Mouse (Mus musculus): ENCODE data around the gene Gpr4. TPM values are rescaled to one million over a fixed set of nuclear protein-coding genes. Genes with fewer than 3 reads are reported as not detected.
A peak's percentile ranks its signal among the peaks of the same experiment; 100 is the strongest.

Gpr4 gene
- polyA plus RNA-seq, 1 experiment from 2014 or later, result 1.8 TPM

- Histone ChIP-seq H3K36me3 (ENCODE audit: control insufficient read depth, insufficient read depth, low read length) (0 out of 2 replicates have a peak, but pooled peaks cover 4% of the 10 kb centered on the region), H3K4me3 (ENCODE audit: low read depth, low read length) (peak within 1 kb of the TSS; percentile 39), H3K4me2 (ENCODE audit: low read length) (peak within 1 kb of the TSS; percentile 94), H3K27ac (ENCODE audit: low read depth, low read length) (peak within 1 kb of the TSS; percentile 100), H3K27me3 (replicated peaks; ENCODE audit: control insufficient read depth, insufficient read depth, low read length) (no peaks in the 10 kb centered on the region), H3K9ac (ENCODE audit: low read length) (peak within 1 kb of the TSS; percentile 80), H3K4me1 (ENCODE audit: control insufficient read depth, insufficient read depth, low read length) (peaks cover 13% of the 10 kb centered on the region), H3K9me3 (replicated peaks; ENCODE audit: control insufficient read depth, low read length) (no peaks in the 10 kb centered on the region)
- DNase-seq (ENCODE audit: low spot score), result peak; percentile 100
- WGBS, result under 1% methylated on average over 87 of the region's 91 CpGs
- ATAC-seq, result peak; percentile 94
Measured at GRCm38 (mm10) chr7:19227883-19228792, 15.8 kb downstream of the Gpr4 start, which contains the start of gene Opa3. Opa3 (plus strand) TSS chr7:19228334.

GRCm38 (mm10) chr7:19228793-19229148, 16.4 kb downstream of the Gpr4 start:
- 0 out of 2 replicates have a peak, but pooled peaks cover 4% of the 10 kb centered on the region for H3K36me3 ChIP-seq (ENCODE audit: control insufficient read depth, insufficient read depth, low read length)
- H3K27ac ChIP-seq (ENCODE audit: low read depth, low read length), result peak overlapping the region; percentile 70; the same call in 1 of the 2 replicates
- peak overlapping the region; percentile 75 for H3K9ac ChIP-seq (ENCODE audit: low read length)
- H3K27me3 ChIP-seq (replicated peaks; ENCODE audit: control insufficient read depth, insufficient read depth, low read length), result no peaks in the 10 kb centered on the region
- H3K9me3 ChIP-seq (replicated peaks; ENCODE audit: control insufficient read depth, low read length), result no peaks in the 10 kb centered on the region
- WGBS, result under 1% methylated on average over 14 of the region's 14 CpGs
- DNase-seq (ENCODE audit: low spot score) (no peak), ATAC-seq (no peak)
- H3K4me2 ChIP-seq (ENCODE audit: low read length), result peak overlapping the region; percentile 94
- H3K4me1 ChIP-seq (ENCODE audit: control insufficient read depth, insufficient read depth, low read length), result peaks cover 13% of the 10 kb centered on the region
- peak overlapping the region; percentile 39 for H3K4me3 ChIP-seq (ENCODE audit: low read depth, low read length)

- 53% methylated on average over 5 of the region's 5 CpGs for WGBS
- Histone ChIP-seq H3K4me3 (ENCODE audit: low read depth, low read length) (peak overlapping the region; percentile 39), H3K27me3 (replicated peaks; ENCODE audit: control insufficient read depth, insufficient read depth, low read length) (no peaks in the 10 kb centered on the region), H3K9me3 (replicated peaks; ENCODE audit: control insufficient read depth, low read length) (no peaks in the 10 kb centered on the region), H3K36me3 (ENCODE audit: control insufficient read depth, insufficient read depth, low read length) (0 out of 2 replicates have a peak, but pooled peaks cover 4% of the 10 kb centered on the region), H3K9ac (ENCODE audit: low read length) (peak overlapping the region; percentile 75), H3K4me2 (ENCODE audit: low read length) (peak overlapping the region; percentile 94), H3K27ac (ENCODE audit: low read depth, low read length) (0 out of 2 replicates have a peak overlapping the region, but pooled peaks have one; percentile 70), H3K4me1 (ENCODE audit: control insufficient read depth, insufficient read depth, low read length) (peaks cover 13% of the 10 kb centered on the region)
- ATAC-seq (no peak), DNase-seq (ENCODE audit: low spot score) (no peak)
Measured at GRCm38 (mm10) chr7:19229404-19229803, 17.1 kb downstream of the Gpr4 start.

GRCm38 (mm10) chr7:19230041-19230580, 17.8 kb downstream of the Gpr4 start:
- no peak overlapping the region for H3K9ac ChIP-seq (ENCODE audit: low read length)
- DNase-seq (ENCODE audit: low spot score) (no peak), ATAC-seq (no peak)
- no peak overlapping the region for H3K27ac ChIP-seq (ENCODE audit: low read depth, low read length)
- peaks cover 13% of the 10 kb centered on the region for H3K4me1 ChIP-seq (ENCODE audit: control insufficient read depth, insufficient read depth, low read length)
- WGBS, result 98% methylated on average over 2 of the region's 2 CpGs
- H3K4me3 ChIP-seq (ENCODE audit: low read depth, low read length), result no peak overlapping the region
- H3K9me3 ChIP-seq (replicated peaks; ENCODE audit: control insufficient read depth, low read length), result no peaks in the 10 kb centered on the region
- H3K27me3 ChIP-seq (replicated peaks; ENCODE audit: control insufficient read depth, insufficient read depth, low read length), result no peaks in the 10 kb centered on the region
- H3K4me2 ChIP-seq (ENCODE audit: low read length), result no peak overlapping the region
- 0 out of 2 replicates have a peak, but pooled peaks cover 4% of the 10 kb centered on the region for H3K36me3 ChIP-seq (ENCODE audit: control insufficient read depth, insufficient read depth, low read length)

- no peaks in the 10 kb centered on the region for H3K27me3 ChIP-seq (replicated peaks; ENCODE audit: control insufficient read depth, insufficient read depth, low read length)
Measured at GRCm38 (mm10) chr7:19230899-19231298, 18.6 kb downstream of the Gpr4 start.

GRCm38 (mm10) chr7:19231849-19232248, 19.5 kb downstream of the Gpr4 start:
- Histone ChIP-seq H3K9ac (ENCODE audit: low read length) (no peak overlapping the region), H3K9me3 (replicated peaks; ENCODE audit: control insufficient read depth, low read length) (no peaks in the 10 kb centered on the region), H3K27me3 (replicated peaks; ENCODE audit: control insufficient read depth, insufficient read depth, low read length) (no peaks in the 10 kb centered on the region), H3K27ac (ENCODE audit: low read depth, low read length) (no peak overlapping the region), H3K4me3 (ENCODE audit: low read depth, low read length) (no peak overlapping the region), H3K4me2 (ENCODE audit: low read length) (no peak overlapping the region), H3K36me3 (ENCODE audit: control insufficient read depth, insufficient read depth, low read length) (0 out of 2 replicates have a peak, but pooled peaks cover 4% of the 10 kb centered on the region), H3K4me1 (ENCODE audit: control insufficient read depth, insufficient read depth, low read length) (peaks cover 10% of the 10 kb centered on the region)
- WGBS, result 93% methylated on average over 3 of the region's 3 CpGs
- ATAC-seq (no peak), DNase-seq (ENCODE audit: low spot score) (no peak)

More at GRCm38 (mm10) chr7:19230899-19231298, 18.6 kb downstream of the Gpr4 start:
- Histone ChIP-seq H3K36me3 (ENCODE audit: control insufficient read depth, insufficient read depth, low read length) (0 out of 2 replicates have a peak, but pooled peaks cover 4% of the 10 kb centered on the region), H3K9me3 (replicated peaks; ENCODE audit: control insufficient read depth, low read length) (no peaks in the 10 kb centered on the region), H3K4me3 (ENCODE audit: low read depth, low read length) (no peak overlapping the region), H3K9ac (ENCODE audit: low read length) (no peak overlapping the region), H3K4me2 (ENCODE audit: low read length) (no peak overlapping the region), H3K27ac (ENCODE audit: low read depth, low read length) (no peak overlapping the region), H3K4me1 (ENCODE audit: control insufficient read depth, insufficient read depth, low read length) (peaks cover 13% of the 10 kb centered on the region)
- ATAC-seq (no peak), DNase-seq (ENCODE audit: low spot score) (no peak)
- 92% methylated on average over 5 of the region's 5 CpGs for WGBS

- Histone ChIP-seq H3K9ac (ENCODE audit: low read length) (no peak overlapping the region), H3K27me3 (replicated peaks; ENCODE audit: control insufficient read depth, insufficient read depth, low read length) (no peaks in the 10 kb centered on the region), H3K4me1 (ENCODE audit: control insufficient read depth, insufficient read depth, low read length) (peaks cover 2% of the 10 kb centered on the region), H3K4me2 (ENCODE audit: low read length) (no peak overlapping the region), H3K9me3 (replicated peaks; ENCODE audit: control insufficient read depth, low read length) (no peaks in the 10 kb centered on the region), H3K27ac (ENCODE audit: low read depth, low read length) (no peak overlapping the region), H3K36me3 (ENCODE audit: control insufficient read depth, insufficient read depth, low read length) (0 out of 2 replicates have a peak, but pooled peaks cover 4% of the 10 kb centered on the region), H3K4me3 (ENCODE audit: low read depth, low read length) (no peak overlapping the region)
- WGBS, result 81% methylated on average over 5 of the region's 5 CpGs
- no peak for ATAC-seq
- no peak for DNase-seq (ENCODE audit: low spot score)
Measured at GRCm38 (mm10) chr7:19234652-19235051, 22.3 kb downstream of the Gpr4 start.

GRCm38 (mm10) chr7:19235092-19235671, 22.8 kb downstream of the Gpr4 start:
- H3K27me3 ChIP-seq (replicated peaks; ENCODE audit: control insufficient read depth, insufficient read depth, low read length), result no peaks in the 10 kb centered on the region
- WGBS, result 92% methylated on average over 2 of the region's 2 CpGs
- no peak overlapping the region for H3K27ac ChIP-seq (ENCODE audit: low read depth, low read length)
- DNase-seq (ENCODE audit: low spot score), result no peak
- H3K36me3 ChIP-seq (ENCODE audit: control insufficient read depth, insufficient read depth, low read length), result 0 out of 2 replicates have a peak, but pooled peaks cover 4% of the 10 kb centered on the region
- H3K9ac ChIP-seq (ENCODE audit: low read length), result no peak overlapping the region
- ATAC-seq, result no peak
- no peaks in the 10 kb centered on the region for H3K9me3 ChIP-seq (replicated peaks; ENCODE audit: control insufficient read depth, low read length)
- no peak overlapping the region for H3K4me3 ChIP-seq (ENCODE audit: low read depth, low read length)
- no peak overlapping the region for H3K4me2 ChIP-seq (ENCODE audit: low read length)
- H3K4me1 ChIP-seq (ENCODE audit: control insufficient read depth, insufficient read depth, low read length), result no peaks in the 10 kb centered on the region
